Mouse (Mus musculus): ENCODE data around the gene AI837181. TPM values are rescaled to one million over a fixed set of nuclear protein-coding genes. Genes with fewer than 3 reads are reported as not detected.

AI837181 gene
- polyA plus RNA-seq, 1 experiment from 2014 or later: 41.2 TPM

GRCm38 (mm10) chr19:5408057-5409001 is 16.6 kb upstream of the AI837181 start:
- Histone ChIP-seq H3K27ac (ENCODE audit: low read depth) (no peak overlapping the region), H3K4me2 (ENCODE audit: low read length) (peak overlapping the region; percentile 58)
- DNase-seq (ENCODE audit: low spot score): no peak

DNA sequence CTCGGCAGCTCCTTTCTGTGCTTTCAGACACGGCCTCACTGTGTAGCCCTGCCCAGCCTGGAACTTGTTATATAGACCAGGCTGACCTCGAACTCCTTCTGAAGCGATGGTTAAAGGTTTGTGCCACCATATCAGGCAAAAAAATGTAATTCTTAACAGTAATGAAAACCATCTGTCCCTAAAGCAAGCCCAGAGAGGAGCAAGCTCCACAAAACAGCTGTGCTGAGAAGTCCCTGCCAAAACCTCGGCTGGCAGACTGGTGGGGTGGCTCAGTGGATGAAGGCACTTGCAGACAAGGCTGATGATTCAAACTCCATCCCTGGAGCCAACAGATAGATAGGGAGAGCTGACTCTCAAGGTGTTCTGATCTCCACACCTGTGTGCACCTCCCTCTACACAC is 15.9 kb upstream of the AI837181 start:
- Histone ChIP-seq H3K9ac (ENCODE audit: low read length) (no peak overlapping the region), H3K4me2 (ENCODE audit: low read length) (no peak overlapping the region), H3K36me3 (ENCODE audit: control insufficient read depth, insufficient read depth, low read length) (no peaks in the 10 kb centered on the region), H3K27ac (ENCODE audit: low read depth) (no peak overlapping the region), H3K4me3 (ENCODE audit: low read depth, low read length) (no peak overlapping the region), H3K27me3 (replicated peaks; ENCODE audit: control insufficient read depth, insufficient read depth, low read length) (no peaks in the 10 kb centered on the region), H3K9me3 (ENCODE audit: control insufficient read depth, low read length) (no peaks in the 10 kb centered on the region), H3K4me1 (replicated peaks; ENCODE audit: control insufficient read depth, insufficient read depth, low read length) (0 out of 2 replicates have a peak, but pooled peaks cover 9% of the 10 kb centered on the region)
- 76% methylated on average over 5 of the region's 5 CpGs for WGBS
- ATAC-seq (replicated peaks; ENCODE audit: low FRiP score, low TSS enrichment, low read depth) (no peak), DNase-seq (ENCODE audit: low spot score) (no peak)

More at GRCm38 (mm10) chr19:5408057-5409001, 16.6 kb upstream of the AI837181 start:
- ATAC-seq (replicated peaks; ENCODE audit: low FRiP score, low TSS enrichment, low read depth): no peak
- 0 out of 2 replicates have a peak, but pooled peaks cover 9% of the 10 kb centered on the region for H3K4me1 ChIP-seq (replicated peaks; ENCODE audit: control insufficient read depth, insufficient read depth, low read length)
- H3K9ac ChIP-seq (ENCODE audit: low read length): no peak overlapping the region
- H3K4me3 ChIP-seq (ENCODE audit: low read depth, low read length): no peak overlapping the region
- no peaks in the 10 kb centered on the region for H3K36me3 ChIP-seq (ENCODE audit: control insufficient read depth, insufficient read depth, low read length)
- WGBS: 89% methylated on average over 13 of the region's 13 CpGs
- H3K9me3 ChIP-seq (ENCODE audit: control insufficient read depth, low read length): no peaks in the 10 kb centered on the region
- no peaks in the 10 kb centered on the region for H3K27me3 ChIP-seq (replicated peaks; ENCODE audit: control insufficient read depth, insufficient read depth, low read length)

GRCm38 (mm10) chr19:5410641-5411040 is 14.3 kb upstream of the AI837181 start:
- DNase-seq (ENCODE audit: low spot score) (no peak), ATAC-seq (replicated peaks; ENCODE audit: low FRiP score, low TSS enrichment, low read depth) (no peak)
- Histone ChIP-seq H3K4me2 (ENCODE audit: low read length) (no peak overlapping the region), H3K36me3 (ENCODE audit: control insufficient read depth, insufficient read depth, low read length) (no peaks in the 10 kb centered on the region), H3K4me3 (ENCODE audit: low read depth, low read length) (no peak overlapping the region), H3K4me1 (replicated peaks; ENCODE audit: control insufficient read depth, insufficient read depth, low read length) (0 out of 2 replicates have a peak, but pooled peaks cover 9% of the 10 kb centered on the region), H3K9me3 (ENCODE audit: control insufficient read depth, low read length) (no peaks in the 10 kb centered on the region), H3K27me3 (replicated peaks; ENCODE audit: control insufficient read depth, insufficient read depth, low read length) (no peaks in the 10 kb centered on the region), H3K27ac (ENCODE audit: low read depth) (no peak overlapping the region), H3K9ac (ENCODE audit: low read length) (no peak overlapping the region)
- 90% methylated on average over 5 of the region's 5 CpGs for WGBS

GRCm38 (mm10) chr19:5411961-5412360 is 13.0 kb upstream of the AI837181 start:
- ATAC-seq (replicated peaks; ENCODE audit: low FRiP score, low TSS enrichment, low read depth) (no peak), DNase-seq (ENCODE audit: low spot score) (no peak)
- 67% methylated on average over 5 of the region's 5 CpGs for WGBS

DNA sequence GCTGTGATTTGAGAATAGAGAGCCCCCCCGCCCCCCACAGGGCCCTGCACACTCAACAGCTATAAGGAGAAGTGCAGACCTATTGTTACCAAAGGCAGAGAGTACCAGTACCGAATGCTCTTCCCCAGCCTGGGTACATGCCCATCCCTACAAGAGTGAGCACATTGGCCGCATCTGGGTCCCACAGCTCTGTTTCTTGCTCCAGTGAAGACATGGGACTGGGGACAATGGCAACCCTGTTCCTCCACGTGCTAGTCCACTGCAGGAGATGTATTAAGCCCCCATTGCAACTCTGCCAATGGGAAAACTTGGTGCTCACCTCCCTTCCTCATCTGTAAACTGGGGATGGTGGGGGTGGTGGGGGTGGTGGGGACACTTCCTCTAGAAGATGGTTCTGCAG is 11.1 kb upstream of the AI837181 start:
- no peak overlapping the region for H3K27ac ChIP-seq (ENCODE audit: low read depth)
- no peaks in the 10 kb centered on the region for H3K36me3 ChIP-seq (ENCODE audit: control insufficient read depth, insufficient read depth, low read length)
- WGBS: 74% methylated on average over 4 of the region's 4 CpGs
- no peaks in the 10 kb centered on the region for H3K27me3 ChIP-seq (replicated peaks; ENCODE audit: control insufficient read depth, insufficient read depth, low read length)
- H3K4me2 ChIP-seq (ENCODE audit: low read length): no peak overlapping the region
- DNase-seq (ENCODE audit: low spot score) (no peak), ATAC-seq (replicated peaks; ENCODE audit: low FRiP score, low TSS enrichment, low read depth) (no peak)
- no peaks in the 10 kb centered on the region for H3K4me1 ChIP-seq (replicated peaks; ENCODE audit: control insufficient read depth, insufficient read depth, low read length)
- H3K9ac ChIP-seq (ENCODE audit: low read length): no peak overlapping the region
- H3K4me3 ChIP-seq (ENCODE audit: low read depth, low read length): no peak overlapping the region
- H3K9me3 ChIP-seq (ENCODE audit: control insufficient read depth, low read length): no peaks in the 10 kb centered on the region

More at GRCm38 (mm10) chr19:5411961-5412360, 13.0 kb upstream of the AI837181 start:
- Histone ChIP-seq H3K36me3 (ENCODE audit: control insufficient read depth, insufficient read depth, low read length) (no peaks in the 10 kb centered on the region), H3K9me3 (ENCODE audit: control insufficient read depth, low read length) (no peaks in the 10 kb centered on the region), H3K4me2 (ENCODE audit: low read length) (no peak overlapping the region), H3K9ac (ENCODE audit: low read length) (no peak overlapping the region), H3K27me3 (replicated peaks; ENCODE audit: control insufficient read depth, insufficient read depth, low read length) (no peaks in the 10 kb centered on the region), H3K4me3 (ENCODE audit: low read depth, low read length) (no peak overlapping the region), H3K27ac (ENCODE audit: low read depth) (no peak overlapping the region), H3K4me1 (replicated peaks; ENCODE audit: control insufficient read depth, insufficient read depth, low read length) (0 out of 2 replicates have a peak, but pooled peaks cover 9% of the 10 kb centered on the region)

DNA sequence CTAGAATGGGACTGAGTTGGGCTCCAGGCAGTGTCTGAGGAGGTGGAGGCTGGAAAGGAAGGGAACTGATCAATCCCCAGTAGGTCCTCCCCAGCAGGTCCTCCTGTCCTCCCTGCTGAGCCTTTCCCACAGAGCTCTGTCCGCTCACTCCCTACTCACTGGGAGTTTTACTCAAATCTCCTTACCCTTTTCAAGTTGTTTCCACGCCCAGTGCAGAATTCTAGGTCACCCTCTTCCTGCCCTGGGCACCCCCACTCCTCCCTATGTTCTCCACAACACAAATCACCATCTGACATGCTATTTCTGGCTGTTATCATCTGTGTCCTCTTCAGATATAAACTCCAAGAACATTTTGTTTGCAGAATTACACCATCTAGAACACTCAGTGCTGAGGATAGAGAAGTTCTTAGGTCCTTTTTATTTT is 10.4 kb upstream of the AI837181 start:
- Histone ChIP-seq H3K27me3 (replicated peaks; ENCODE audit: control insufficient read depth, insufficient read depth, low read length) (no peaks in the 10 kb centered on the region), H3K9me3 (ENCODE audit: control insufficient read depth, low read length) (no peaks in the 10 kb centered on the region), H3K27ac (ENCODE audit: low read depth) (no peak overlapping the region), H3K9ac (ENCODE audit: low read length) (no peak overlapping the region), H3K4me1 (replicated peaks; ENCODE audit: control insufficient read depth, insufficient read depth, low read length) (no peaks in the 10 kb centered on the region), H3K4me3 (ENCODE audit: low read depth, low read length) (no peak overlapping the region), H3K36me3 (ENCODE audit: control insufficient read depth, insufficient read depth, low read length) (no peaks in the 10 kb centered on the region), H3K4me2 (ENCODE audit: low read length) (no peak overlapping the region)
- DNase-seq (ENCODE audit: low spot score) (no peak), ATAC-seq (replicated peaks; ENCODE audit: low FRiP score, low TSS enrichment, low read depth) (no peak)
- 68% methylated on average over 2 of the region's 2 CpGs for WGBS

GRCm38 (mm10) chr19:5418750-5419466 is 6.0 kb upstream of the AI837181 start:
- Histone ChIP-seq H3K4me1 (replicated peaks; ENCODE audit: control insufficient read depth, insufficient read depth, low read length) (peaks cover 7% of the 10 kb centered on the region), H3K4me2 (ENCODE audit: low read length) (no peak overlapping the region), H3K36me3 (ENCODE audit: control insufficient read depth, insufficient read depth, low read length) (peaks cover 32% of the 10 kb centered on the region), H3K9ac (ENCODE audit: low read length) (no peak overlapping the region), H3K4me3 (ENCODE audit: low read depth, low read length) (no peak overlapping the region), H3K27ac (ENCODE audit: low read depth) (no peak overlapping the region), H3K27me3 (replicated peaks; ENCODE audit: control insufficient read depth, insufficient read depth, low read length) (no peaks in the 10 kb centered on the region), H3K9me3 (ENCODE audit: control insufficient read depth, low read length) (no peaks in the 10 kb centered on the region)
- DNase-seq (ENCODE audit: low spot score) (no peak), ATAC-seq (replicated peaks; ENCODE audit: low FRiP score, low TSS enrichment, low read depth) (no peak)
- 88% methylated on average over 8 of the region's 8 CpGs for WGBS

GRCm38 (mm10) chr19:5419630-5420029 is 5.3 kb upstream of the AI837181 start:
- Histone ChIP-seq H3K4me3 (ENCODE audit: low read depth, low read length) (no peak overlapping the region), H3K9ac (ENCODE audit: low read length) (no peak overlapping the region), H3K4me1 (replicated peaks; ENCODE audit: control insufficient read depth, insufficient read depth, low read length) (peaks cover 7% of the 10 kb centered on the region), H3K27ac (ENCODE audit: low read depth) (no peak overlapping the region), H3K36me3 (ENCODE audit: control insufficient read depth, insufficient read depth, low read length) (peaks cover 32% of the 10 kb centered on the region), H3K27me3 (replicated peaks; ENCODE audit: control insufficient read depth, insufficient read depth, low read length) (no peaks in the 10 kb centered on the region), H3K9me3 (ENCODE audit: control insufficient read depth, low read length) (no peaks in the 10 kb centered on the region), H3K4me2 (ENCODE audit: low read length) (no peak overlapping the region)
- DNase-seq (ENCODE audit: low spot score) (no peak), ATAC-seq (replicated peaks; ENCODE audit: low FRiP score, low TSS enrichment, low read depth) (no peak)
- 86% methylated on average over 9 of the region's 9 CpGs for WGBS

Measured in intestine, embryonic 14.5 days (tissue).